Mouse (Mus musculus): ENCODE measurements at regions not wholly inside any gene's neighbourhood (a gene's known extent, or its start where the extent isn't known, plus 50 kb on each side); places are given as distances from the start of the nearest gene placed in this dataset.

DNA sequence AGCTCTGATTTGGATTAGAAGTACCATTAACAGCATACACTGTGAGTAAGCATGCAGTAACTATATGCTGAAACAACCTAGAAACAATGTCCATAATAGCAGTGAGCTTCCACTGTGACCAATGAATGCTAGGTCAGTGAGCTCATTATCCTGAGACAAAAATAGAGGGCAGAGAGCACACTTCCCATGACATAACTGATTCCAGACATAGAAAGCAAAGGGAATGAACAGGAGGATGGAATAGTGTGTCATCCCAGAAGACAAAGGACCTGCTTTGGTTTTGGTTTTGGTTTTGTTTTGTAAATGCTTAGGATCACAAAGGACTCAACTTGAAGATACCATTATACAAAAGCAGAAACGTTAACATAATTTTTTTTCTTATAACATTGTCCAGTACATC is 150.8 kb upstream of the Nr3c2 start:
- no peak overlapping the region for H3K9ac ChIP-seq (replicated peaks; ENCODE audit: low read length)
- H3K4me2 ChIP-seq (ENCODE audit: low read depth, low read length), result no peak overlapping the region
- ATAC-seq (replicated peaks; ENCODE audit: insufficient number of reproducible peaks, low FRiP score, low TSS enrichment, low read depth), result no peak
- WGBS, result 73% methylated on average over 1 of the region's 1 CpGs
- H3K4me1 ChIP-seq (ENCODE audit: control insufficient read depth, insufficient read depth, low read length), result no peaks in the 10 kb centered on the region
- H3K27ac ChIP-seq (replicated peaks; ENCODE audit: low read depth, low read length), result no peak overlapping the region
- no peaks in the 10 kb centered on the region for H3K9me3 ChIP-seq (replicated peaks; ENCODE audit: control insufficient read depth, low read length)
- no peak overlapping the region for H3K4me3 ChIP-seq (ENCODE audit: low read depth, low read length)
- H3K27me3 ChIP-seq (ENCODE audit: control insufficient read depth, insufficient read depth, low read length), result no peaks in the 10 kb centered on the region
- H3K36me3 ChIP-seq (replicated peaks; ENCODE audit: control insufficient read depth, insufficient read depth, low read depth, low read length), result no peaks in the 10 kb centered on the region
- no peak for DNase-seq (ENCODE audit: low spot score)

DNA sequence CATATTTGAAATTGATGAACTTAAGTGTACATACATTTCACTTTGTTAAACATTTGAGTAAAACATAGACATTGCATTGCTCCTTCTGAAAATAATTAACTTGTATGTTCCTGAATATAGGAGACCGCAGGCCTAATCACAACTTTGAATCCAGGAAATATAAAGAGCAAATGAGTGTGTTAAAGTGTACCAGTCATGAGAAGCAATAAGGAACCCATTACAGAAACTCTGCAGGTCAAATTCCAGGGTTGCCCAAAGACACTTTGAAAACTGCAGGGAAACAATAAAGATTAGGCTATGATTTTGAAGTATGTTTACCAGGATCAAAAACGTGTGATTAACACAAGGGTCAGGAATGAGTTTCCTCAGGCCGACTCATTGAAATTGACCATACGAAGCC is 149.0 kb upstream of the Nr3c2 start:
- Histone ChIP-seq H3K4me2 (ENCODE audit: low read depth, low read length) (no peak overlapping the region), H3K27me3 (ENCODE audit: control insufficient read depth, insufficient read depth, low read length) (no peaks in the 10 kb centered on the region), H3K4me1 (ENCODE audit: control insufficient read depth, insufficient read depth, low read length) (no peaks in the 10 kb centered on the region), H3K9ac (replicated peaks; ENCODE audit: low read length) (no peak overlapping the region), H3K4me3 (ENCODE audit: low read depth, low read length) (no peak overlapping the region), H3K9me3 (replicated peaks; ENCODE audit: control insufficient read depth, low read length) (no peaks in the 10 kb centered on the region), H3K36me3 (replicated peaks; ENCODE audit: control insufficient read depth, insufficient read depth, low read depth, low read length) (no peaks in the 10 kb centered on the region), H3K27ac (replicated peaks; ENCODE audit: low read depth, low read length) (no peak overlapping the region)
- WGBS, result 63% methylated on average over 4 of the region's 4 CpGs
- no peak for ATAC-seq (replicated peaks; ENCODE audit: insufficient number of reproducible peaks, low FRiP score, low TSS enrichment, low read depth)
- no peak for DNase-seq (ENCODE audit: low spot score)

DNA sequence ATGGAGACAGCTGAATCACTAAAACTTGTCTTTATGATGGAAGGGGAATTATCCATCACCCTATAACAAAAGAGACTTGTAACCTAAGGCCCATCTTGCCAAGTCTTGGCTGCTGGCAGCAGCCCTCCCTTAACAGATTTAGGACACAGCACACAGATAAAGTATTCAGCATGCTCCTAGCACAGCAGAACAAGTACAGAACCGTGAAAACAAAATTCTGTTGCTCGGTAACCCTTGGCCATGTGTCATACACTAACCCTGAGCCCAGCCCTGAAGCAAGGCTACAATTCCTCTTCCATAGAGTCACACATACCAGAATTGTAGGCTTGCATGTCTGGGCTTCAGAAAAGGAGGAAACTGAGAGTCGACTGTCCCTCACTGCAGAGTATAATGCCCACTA is 145.1 kb upstream of the Nr3c2 start:
- no peak for ATAC-seq (replicated peaks; ENCODE audit: insufficient number of reproducible peaks, low FRiP score, low TSS enrichment, low read depth)
- WGBS, result 83% methylated on average over 3 of the region's 3 CpGs
- Histone ChIP-seq H3K4me2 (ENCODE audit: low read depth, low read length) (no peak overlapping the region), H3K27ac (replicated peaks; ENCODE audit: low read depth, low read length) (no peak overlapping the region), H3K4me3 (ENCODE audit: low read depth, low read length) (no peak overlapping the region), H3K27me3 (ENCODE audit: control insufficient read depth, insufficient read depth, low read length) (no peaks in the 10 kb centered on the region), H3K9ac (replicated peaks; ENCODE audit: low read length) (no peak overlapping the region), H3K36me3 (replicated peaks; ENCODE audit: control insufficient read depth, insufficient read depth, low read depth, low read length) (no peaks in the 10 kb centered on the region), H3K9me3 (replicated peaks; ENCODE audit: control insufficient read depth, low read length) (no peaks in the 10 kb centered on the region), H3K4me1 (ENCODE audit: control insufficient read depth, insufficient read depth, low read length) (no peaks in the 10 kb centered on the region)
- DNase-seq (ENCODE audit: low spot score), result no peak

GRCm38 (mm10) chr8:76764201-76764600 is 135.0 kb upstream of the Nr3c2 start:
- ATAC-seq (replicated peaks; ENCODE audit: insufficient number of reproducible peaks, low FRiP score, low TSS enrichment, low read depth), result no peak
- H3K9me3 ChIP-seq (replicated peaks; ENCODE audit: control insufficient read depth, low read length), result no peaks in the 10 kb centered on the region
- no peaks in the 10 kb centered on the region for H3K27me3 ChIP-seq (ENCODE audit: control insufficient read depth, insufficient read depth, low read length)
- no peak overlapping the region for H3K4me3 ChIP-seq (ENCODE audit: low read depth, low read length)
- no peak overlapping the region for H3K4me2 ChIP-seq (ENCODE audit: low read depth, low read length)
- no peak for DNase-seq (ENCODE audit: low spot score)
- WGBS, result 82% methylated on average over 3 of the region's 3 CpGs
- H3K9ac ChIP-seq (replicated peaks; ENCODE audit: low read length), result no peak overlapping the region
- H3K27ac ChIP-seq (replicated peaks; ENCODE audit: low read depth, low read length), result no peak overlapping the region
- no peaks in the 10 kb centered on the region for H3K36me3 ChIP-seq (replicated peaks; ENCODE audit: control insufficient read depth, insufficient read depth, low read depth, low read length)
- no peaks in the 10 kb centered on the region for H3K4me1 ChIP-seq (ENCODE audit: control insufficient read depth, insufficient read depth, low read length)

GRCm38 (mm10) chr8:76768302-76768701 is 130.9 kb upstream of the Nr3c2 start:
- no peak overlapping the region for H3K27ac ChIP-seq (replicated peaks; ENCODE audit: low read depth, low read length)
- WGBS, result 83% methylated on average over 5 of the region's 5 CpGs
- no peak overlapping the region for H3K4me3 ChIP-seq (ENCODE audit: low read depth, low read length)
- H3K36me3 ChIP-seq (replicated peaks; ENCODE audit: control insufficient read depth, insufficient read depth, low read depth, low read length), result no peaks in the 10 kb centered on the region
- no peaks in the 10 kb centered on the region for H3K4me1 ChIP-seq (ENCODE audit: control insufficient read depth, insufficient read depth, low read length)
- ATAC-seq (replicated peaks; ENCODE audit: insufficient number of reproducible peaks, low FRiP score, low TSS enrichment, low read depth) (no peak), DNase-seq (ENCODE audit: low spot score) (no peak)
- no peak overlapping the region for H3K4me2 ChIP-seq (ENCODE audit: low read depth, low read length)
- H3K27me3 ChIP-seq (ENCODE audit: control insufficient read depth, insufficient read depth, low read length), result no peaks in the 10 kb centered on the region
- no peaks in the 10 kb centered on the region for H3K9me3 ChIP-seq (replicated peaks; ENCODE audit: control insufficient read depth, low read length)
- no peak overlapping the region for H3K9ac ChIP-seq (replicated peaks; ENCODE audit: low read length)

DNA sequence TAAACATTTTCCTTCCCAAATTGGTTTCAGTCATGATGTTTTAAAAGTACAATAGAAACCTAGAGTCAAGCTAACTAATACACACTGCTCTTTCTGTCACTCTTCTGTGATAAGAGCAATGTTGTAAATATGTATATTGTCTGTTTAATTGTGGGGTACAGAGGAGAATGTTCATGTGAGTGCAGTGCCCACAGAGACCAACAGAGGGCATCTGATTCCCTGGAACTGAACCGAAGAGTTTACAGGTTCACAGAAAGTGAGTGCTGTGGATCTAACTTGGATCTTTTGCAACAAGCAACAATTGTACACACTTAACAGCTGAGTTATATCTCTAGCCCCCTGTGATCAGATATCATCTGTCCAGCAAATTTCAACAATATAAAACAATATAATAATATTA is 111.5 kb upstream of the Nr3c2 start:
- Histone ChIP-seq H3K27me3 (ENCODE audit: control insufficient read depth, insufficient read depth, low read length) (no peaks in the 10 kb centered on the region), H3K9ac (replicated peaks; ENCODE audit: low read length) (no peak overlapping the region), H3K4me1 (ENCODE audit: control insufficient read depth, insufficient read depth, low read length) (no peaks in the 10 kb centered on the region), H3K4me2 (ENCODE audit: low read depth, low read length) (no peak overlapping the region), H3K4me3 (ENCODE audit: low read depth, low read length) (no peak overlapping the region), H3K27ac (replicated peaks; ENCODE audit: low read depth, low read length) (no peak overlapping the region), H3K9me3 (replicated peaks; ENCODE audit: control insufficient read depth, low read length) (no peaks in the 10 kb centered on the region), H3K36me3 (replicated peaks; ENCODE audit: control insufficient read depth, insufficient read depth, low read depth, low read length) (no peaks in the 10 kb centered on the region)
- ATAC-seq (replicated peaks; ENCODE audit: insufficient number of reproducible peaks, low FRiP score, low TSS enrichment, low read depth), result no peak
- WGBS, result 84% methylated on average over 1 of the region's 1 CpGs
- DNase-seq (ENCODE audit: low spot score), result no peak

- ATAC-seq (replicated peaks; ENCODE audit: insufficient number of reproducible peaks, low FRiP score, low TSS enrichment, low read depth) (0 out of 2 replicates have a peak, but pooled peaks have one; percentile 14), DNase-seq (ENCODE audit: low spot score) (no peak)
- Histone ChIP-seq H3K36me3 (replicated peaks; ENCODE audit: control insufficient read depth, insufficient read depth, low read depth, low read length) (no peaks in the 10 kb centered on the region), H3K9ac (replicated peaks; ENCODE audit: low read length) (no peak overlapping the region), H3K27ac (replicated peaks; ENCODE audit: low read depth, low read length) (no peak overlapping the region), H3K9me3 (replicated peaks; ENCODE audit: control insufficient read depth, low read length) (no peaks in the 10 kb centered on the region), H3K4me2 (ENCODE audit: low read depth, low read length) (no peak overlapping the region), H3K4me1 (ENCODE audit: control insufficient read depth, insufficient read depth, low read length) (no peaks in the 10 kb centered on the region), H3K27me3 (ENCODE audit: control insufficient read depth, insufficient read depth, low read length) (no peaks in the 10 kb centered on the region), H3K4me3 (ENCODE audit: low read depth, low read length) (no peak overlapping the region)
- 86% methylated on average over 3 of the region's 3 CpGs for WGBS
Measured at GRCm38 (mm10) chr8:76793891-76794290, 105.4 kb upstream of the Nr3c2 start.

- DNase-seq (ENCODE audit: low spot score) (no peak), ATAC-seq (replicated peaks; ENCODE audit: insufficient number of reproducible peaks, low FRiP score, low TSS enrichment, low read depth) (no peak)
- Histone ChIP-seq H3K9ac (replicated peaks; ENCODE audit: low read length) (no peak overlapping the region), H3K4me1 (ENCODE audit: control insufficient read depth, insufficient read depth, low read length) (no peaks in the 10 kb centered on the region), H3K4me3 (ENCODE audit: low read depth, low read length) (no peak overlapping the region), H3K36me3 (replicated peaks; ENCODE audit: control insufficient read depth, insufficient read depth, low read depth, low read length) (no peaks in the 10 kb centered on the region), H3K27ac (replicated peaks; ENCODE audit: low read depth, low read length) (no peak overlapping the region), H3K4me2 (ENCODE audit: low read depth, low read length) (no peak overlapping the region), H3K9me3 (replicated peaks; ENCODE audit: control insufficient read depth, low read length) (no peaks in the 10 kb centered on the region), H3K27me3 (ENCODE audit: control insufficient read depth, insufficient read depth, low read length) (no peaks in the 10 kb centered on the region)
Measured at GRCm38 (mm10) chr8:76799998-76800397, 99.2 kb upstream of the Nr3c2 start.

- 83% methylated on average over 2 of the region's 2 CpGs for WGBS
- no peak for DNase-seq (ENCODE audit: low spot score)
- H3K4me3 ChIP-seq (ENCODE audit: low read depth, low read length), result no peak overlapping the region
- no peaks in the 10 kb centered on the region for H3K9me3 ChIP-seq (replicated peaks; ENCODE audit: control insufficient read depth, low read length)
- no peaks in the 10 kb centered on the region for H3K27me3 ChIP-seq (ENCODE audit: control insufficient read depth, insufficient read depth, low read length)
- no peak overlapping the region for H3K27ac ChIP-seq (replicated peaks; ENCODE audit: low read depth, low read length)
- no peak overlapping the region for H3K4me2 ChIP-seq (ENCODE audit: low read depth, low read length)
- H3K36me3 ChIP-seq (replicated peaks; ENCODE audit: control insufficient read depth, insufficient read depth, low read depth, low read length), result no peaks in the 10 kb centered on the region
- ATAC-seq (replicated peaks; ENCODE audit: insufficient number of reproducible peaks, low FRiP score, low TSS enrichment, low read depth), result no peak
- H3K4me1 ChIP-seq (ENCODE audit: control insufficient read depth, insufficient read depth, low read length), result no peaks in the 10 kb centered on the region
- no peak overlapping the region for H3K9ac ChIP-seq (replicated peaks; ENCODE audit: low read length)
Measured at GRCm38 (mm10) chr8:76823456-76823855, 75.8 kb upstream of the Nr3c2 start.
